Mouse (Mus musculus) MEL (cell line): ENCODE data around the gene Rassf8. TPM values are rescaled to one million over a fixed set of nuclear protein-coding genes. Genes with fewer than 3 reads are reported as not detected.

Experiments
- DNase-seq: peaks from one replicate; pipeline ENCODE4 v3.0.0; 2011; ENCODE audit warnings: low read depth, low spot score
- H3K27ac ChIP-seq: 2 replicates; pipeline ENCODE4 v1.5.1; 2012; ENCODE audit warnings: low read depth, mild to moderate bottlenecking, control low read depth, low read length, moderate library complexity; ENCODE audit not compliant: control insufficient read depth
- H3K27me3 ChIP-seq, 2 experiments: fragments of 150-350 bp in 1 of 2; sonication (generic) in 1 of 2; 2 replicates each; pipeline ENCODE4 v1.6.1; 2012; ENCODE audit warnings: low read length in 2 of 2, mild to moderate bottlenecking in 2 of 2, improper control_type of control experiment in 1 of 2, moderate library complexity in 1 of 2; ENCODE audit not compliant: insufficient read depth in 2 of 2, control insufficient read depth in 1 of 2
- H3K36me3 ChIP-seq, 2 experiments: 2 replicates each; pipeline ENCODE4 v1.6.1; 2012 to 2014; ENCODE audit warnings: low read length in 2 of 2, improper control_type of control experiment in 1 of 2, inconsistent platforms in 1 of 2, mild to moderate bottlenecking in 1 of 2; ENCODE audit not compliant: insufficient read depth in 2 of 2, control insufficient read depth in 1 of 2
- H3K4me1 ChIP-seq, 2 experiments: fragments of 150-350 bp in 1 of 2; sonication (generic) in 1 of 2; 2 replicates each; pipeline ENCODE4 v1.6.1; 2012; ENCODE audit warnings: low read length in 2 of 2, improper control_type of control experiment in 1 of 2, mild to moderate bottlenecking in 1 of 2; ENCODE audit not compliant: insufficient read depth in 2 of 2, control insufficient read depth in 1 of 2
- H3K4me3 ChIP-seq, 2 experiments: fragments of 150-350 bp in 1 of 2; sonication (generic) in 1 of 2; 2 replicates each; pipeline ENCODE4 v1.5.1; 2012; ENCODE audit warnings: low read depth in 2 of 2, low read length in 2 of 2, mild to moderate bottlenecking in 2 of 2, moderate library complexity in 2 of 2, control low read depth in 1 of 2, improper control_type of control experiment in 1 of 2; ENCODE audit not compliant: control insufficient read depth in 1 of 2, insufficient read depth in 1 of 2
- H3K79me2 ChIP-seq: 2 replicates; pipeline ENCODE4 v1.6.1; 2012; ENCODE audit warnings: mild to moderate bottlenecking, low read length, moderate library complexity; ENCODE audit not compliant: control insufficient read depth, poor library complexity, insufficient read depth
- H3K9ac ChIP-seq: 2 replicates; pipeline ENCODE4 v1.6.1; 2012; ENCODE audit warnings: low read depth, mild to moderate bottlenecking, control low read depth, low read length, moderate library complexity; ENCODE audit not compliant: control insufficient read depth, poor library complexity, severe bottlenecking
- H3K9me3 ChIP-seq: fragments of 150-350 bp; sonication (generic); replicated peaks from 2 replicates; pipeline ENCODE4 v1.6.1; 2012; ENCODE audit warnings: mild to moderate bottlenecking, low read length, improper control_type of control experiment, moderate library complexity; ENCODE audit not compliant: insufficient read depth
- BHLHE40 ChIP-seq: IDR thresholded peaks from 2 replicates; pipeline ENCODE4 v1.6.1; 2012; ENCODE audit warnings: low read depth, mild to moderate bottlenecking, inconsistent platforms, low read length, improper control_type of control experiment, borderline replicate concordance
- CHD1 ChIP-seq: IDR thresholded peaks from 2 replicates; pipeline ENCODE4 v1.6.1; 2012; ENCODE audit warnings: low read depth, mild to moderate bottlenecking, inconsistent platforms, low read length, improper control_type of control experiment
- CHD2 ChIP-seq: IDR thresholded peaks from 2 replicates; pipeline ENCODE4 v1.6.1; 2011; ENCODE audit warnings: low read length, improper control_type of control experiment
- CTCF ChIP-seq, 3 experiments: IDR thresholded peaks in 2 of 3; conservative IDR thresholded peaks in 1 of 3; 2 replicates each; pipeline ENCODE4 v1.5.1; 2011 to 2012; ENCODE audit warnings: low read length in 3 of 3, low read depth in 2 of 3, mild to moderate bottlenecking in 2 of 3, improper control_type of control experiment in 1 of 3, inconsistent platforms in 1 of 3, mixed read lengths in 1 of 3, moderate library complexity in 1 of 3; ENCODE audit not compliant: control insufficient read depth in 1 of 3, insufficient read depth in 1 of 3, poor library complexity in 1 of 3, severe bottlenecking in 1 of 3
- E2F4 ChIP-seq: IDR thresholded peaks from 2 replicates; pipeline ENCODE4 v1.6.1; 2011; ENCODE audit warnings: low read depth, low read length, improper control_type of control experiment, borderline replicate concordance
- ELF1 ChIP-seq: IDR thresholded peaks from 2 replicates; pipeline ENCODE4 v1.6.1; 2014; ENCODE audit warnings: low read depth, mild to moderate bottlenecking, inconsistent platforms, low read length, improper control_type of control experiment, moderate library complexity
- EP300 ChIP-seq, 2 experiments: IDR thresholded peaks; 2 replicates each; pipeline ENCODE4 v1.6.1; 2011; ENCODE audit warnings: improper control_type of control experiment in 2 of 2, low read length in 2 of 2, low read depth in 1 of 2, mild to moderate bottlenecking in 1 of 2
- GABPA ChIP-seq: IDR thresholded peaks from 2 replicates; pipeline ENCODE4 v1.6.1; 2012; ENCODE audit warnings: low read depth, mild to moderate bottlenecking, inconsistent platforms, low read length, improper control_type of control experiment, moderate library complexity
- GATA1 ChIP-seq: IDR thresholded peaks from 2 replicates; pipeline ENCODE4 v1.6.1; 2011; ENCODE audit warnings: low read depth, low read length, improper control_type of control experiment
- HCFC1 ChIP-seq: IDR thresholded peaks from 2 replicates; pipeline ENCODE4 v1.6.1; 2012; ENCODE audit warnings: low read depth, mild to moderate bottlenecking, inconsistent platforms, low read length, improper control_type of control experiment, moderate library complexity
- JUND ChIP-seq: IDR thresholded peaks from 2 replicates; pipeline ENCODE4 v1.6.1; 2011; ENCODE audit warnings: low read depth, mild to moderate bottlenecking, improper control_type of control experiment, low read length
- KAT2A ChIP-seq: conservative IDR thresholded peaks from 2 replicates; pipeline ENCODE4 v1.6.1; 2012; ENCODE audit warnings: low read depth, low read length, improper control_type of control experiment, inconsistent platforms
- MAFK ChIP-seq: IDR thresholded peaks from 2 replicates; pipeline ENCODE4 v1.6.1; 2011; ENCODE audit warnings: low read depth, mild to moderate bottlenecking, low read length, improper control_type of control experiment, borderline replicate concordance
- MEF2A ChIP-seq: IDR thresholded peaks from 2 replicates; pipeline ENCODE4 v1.6.1; 2014; ENCODE audit warnings: low read depth, mild to moderate bottlenecking, inconsistent platforms, low read length, improper control_type of control experiment; ENCODE audit not compliant: poor library complexity, insufficient replicate concordance, severe bottlenecking; ENCODE audit errors: extremely low read depth
- MYB ChIP-seq: IDR thresholded peaks from 2 replicates; pipeline ENCODE4 v1.6.1; 2011; ENCODE audit warnings: mild to moderate bottlenecking, low read depth, low read length, improper control_type of control experiment
- MYC ChIP-seq: IDR thresholded peaks from 2 replicates; pipeline ENCODE4 v1.6.1; 2011; ENCODE audit warnings: low read depth, mild to moderate bottlenecking, low read length, improper control_type of control experiment, moderate library complexity
- NELFE ChIP-seq: IDR thresholded peaks from 2 replicates; pipeline ENCODE4 v1.6.1; 2011; ENCODE audit warnings: low read depth, low read length, improper control_type of control experiment
- NRF1 ChIP-seq: IDR thresholded peaks from 2 replicates; pipeline ENCODE4 v1.6.1; 2014; ENCODE audit warnings: low read depth, mild to moderate bottlenecking, inconsistent platforms, low read length, improper control_type of control experiment, moderate library complexity; ENCODE audit not compliant: poor library complexity, insufficient read depth, severe bottlenecking
- POLR2AphosphoS2 ChIP-seq: IDR thresholded peaks from 2 replicates; pipeline ENCODE4 v1.6.1; 2011; ENCODE audit warnings: low read length, improper control_type of control experiment
- POLR2AphosphoS5 ChIP-seq: IDR thresholded peaks from 2 replicates; pipeline ENCODE4 v1.6.1; 2012; ENCODE audit warnings: low read depth, borderline replicate concordance, mild to moderate bottlenecking, inconsistent platforms, low read length, moderate library complexity, mixed read lengths
- RAD21 ChIP-seq: IDR thresholded peaks from 2 replicates; pipeline ENCODE4 v1.6.1; 2011; ENCODE audit warnings: mild to moderate bottlenecking, low read depth, low read length, improper control_type of control experiment
- TAL1 ChIP-seq: IDR thresholded peaks from 2 replicates; pipeline ENCODE4 v1.6.1; 2012; ENCODE audit warnings: mild to moderate bottlenecking, inconsistent platforms, low read length, moderate library complexity, mixed read lengths
- TBP ChIP-seq: IDR thresholded peaks from 2 replicates; pipeline ENCODE4 v1.8.0; 2011; ENCODE audit warnings: low read depth, low read length, improper control_type of control experiment
- TCF12 ChIP-seq: IDR thresholded peaks from 2 replicates; pipeline ENCODE4 v1.6.1; 2014; ENCODE audit warnings: low read depth, mild to moderate bottlenecking, inconsistent platforms, low read length, improper control_type of control experiment, moderate library complexity
- USF2 ChIP-seq, 2 experiments: IDR thresholded peaks; 2 replicates each; pipeline ENCODE4 v1.6.1; 2011 to 2012; ENCODE audit warnings: improper control_type of control experiment in 2 of 2, low read length in 2 of 2, borderline replicate concordance in 1 of 2, inconsistent platforms in 1 of 2, low read depth in 1 of 2, mild to moderate bottlenecking in 1 of 2; ENCODE audit not compliant: insufficient read depth in 1 of 2
- ZC3H11A ChIP-seq: IDR thresholded peaks from 2 replicates; pipeline ENCODE4 v1.6.1; 2012; ENCODE audit warnings: low read depth, mild to moderate bottlenecking, inconsistent platforms, low read length, improper control_type of control experiment
- ZNF384 ChIP-seq: IDR thresholded peaks from 2 replicates; pipeline ENCODE4 v1.6.1; 2012; ENCODE audit warnings: low read depth, mild to moderate bottlenecking, inconsistent platforms, low read length, improper control_type of control experiment
- polyA plus RNA-seq, 2 experiments: library from polyadenylated mRNA; stranded (reverse) in 1 of 2; unstranded in 1 of 2; fragments of >175 nt in 1 of 2; fragments of >200 nt in 1 of 2; gene quantifications; 2 replicates each; pipeline versions ENCODE4 v1.2.1 to v1.2.4; 2012; ENCODE audit warnings: low replicate concordance in 2 of 2, low read depth in 1 of 2; ENCODE audit not compliant: insufficient read length in 2 of 2, insufficient read depth in 1 of 2, missing spikeins in 1 of 2
- total RNA-seq: library from RNA; depleted of rRNA; stranded (reverse); fragments of 300-350 nt; gene quantifications from 2 replicates; pipeline ENCODE4 v1.2.3, GENCODE M21; 2012

The Rassf8 gene
- total and polyA plus RNA-seq, 3 experiments = not detected

DNA sequence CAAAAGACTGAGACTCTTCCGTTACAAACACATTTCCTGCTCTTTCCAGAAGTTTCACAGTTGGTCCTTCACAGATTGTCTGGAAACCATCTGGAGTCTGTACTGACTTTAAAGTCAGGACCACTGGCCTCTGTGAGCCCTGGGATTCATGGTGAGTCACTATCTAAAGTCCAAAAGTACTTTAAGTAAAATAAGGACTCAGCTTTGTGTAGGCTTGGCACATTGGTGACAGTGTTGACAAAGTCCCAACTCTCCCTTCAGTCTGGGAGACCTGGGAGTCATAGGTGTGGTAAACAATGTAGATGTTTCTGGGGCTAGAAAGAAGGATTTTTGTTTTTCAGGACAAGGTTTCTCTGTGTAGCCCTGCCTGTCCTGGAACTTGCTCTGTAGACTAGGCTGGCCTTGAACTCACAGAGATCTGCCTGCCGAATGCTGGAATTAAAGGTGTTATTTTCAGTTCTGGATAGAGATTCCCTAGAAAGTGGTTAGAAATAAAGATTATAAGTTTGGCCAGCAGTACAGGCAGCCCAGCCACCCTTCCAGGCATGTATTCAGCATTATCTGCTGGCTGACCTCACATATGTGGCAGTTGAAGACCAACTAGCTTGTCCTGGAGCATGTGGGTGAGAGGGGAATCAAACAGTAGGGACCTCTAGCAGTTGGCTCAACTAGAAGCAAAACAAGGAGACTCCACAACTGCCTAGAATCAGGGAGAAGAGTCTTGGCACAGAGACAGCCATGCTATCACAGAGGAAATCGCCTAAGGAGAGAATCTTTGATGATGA lies 14.8 kb downstream of the Rassf8 start:
- H3K9me3 ChIP-seq = no peaks in the 10 kb centered on the region
- H3K4me1 ChIP-seq = no peaks in the 10 kb centered on the region
- DNase-seq = no peak
- no peaks in the 10 kb centered on the region for H3K79me2 ChIP-seq
- H3K9ac ChIP-seq = no peak overlapping the region
- H3K27ac ChIP-seq = no peak overlapping the region
- no peaks in the 10 kb centered on the region for H3K36me3 ChIP-seq
- H3K27me3 ChIP-seq = no peaks in the 10 kb centered on the region
- TF ChIP-seq RAD21 (no peak), TBP (no peak), HCFC1 (no peak), ZC3H11A (no peak), CHD2 (no peak), POLR2AphosphoS5 (no peak), NRF1 (no peak), GATA1 (no peak), ZNF384 (no peak), MYB (no peak), USF2 (IDR thresholded peaks at IDR 0.05; ENCODE audit: borderline replicate concordance in 1 of 2, insufficient read depth in 1 of 2, low read depth in 1 of 2, low read length in 2 of 2) (no peak), KAT2A (no peak), MEF2A (no peak), TCF12 (no peak), CHD1 (no peak), JUND (no peak)
- H3K4me3 ChIP-seq = no peak overlapping the region

DNA sequence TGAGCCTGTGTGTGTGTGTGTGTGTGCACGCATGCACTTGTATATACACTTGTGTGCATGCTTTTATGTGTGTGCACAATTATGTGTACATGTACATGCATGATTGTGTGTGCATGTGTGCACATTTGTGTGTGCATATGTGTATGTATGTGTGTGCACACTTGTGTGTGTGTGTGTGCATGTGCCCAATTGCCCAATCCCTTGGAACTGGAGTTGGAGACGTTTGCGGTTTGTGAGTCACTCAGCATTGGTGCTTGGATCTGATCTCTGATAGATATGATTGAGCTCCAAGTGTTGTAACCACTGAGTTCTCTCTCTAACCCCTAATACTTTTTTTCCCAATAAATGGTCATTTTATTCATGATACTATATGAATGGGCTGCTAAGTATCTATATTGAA lies 15.5 kb downstream of the Rassf8 start:
- H3K9ac ChIP-seq = no peak overlapping the region
- H3K4me3 ChIP-seq = no peak overlapping the region
- H3K9me3 ChIP-seq = no peaks in the 10 kb centered on the region
- H3K36me3 ChIP-seq = no peaks in the 10 kb centered on the region
- H3K27ac ChIP-seq = no peak overlapping the region
- no peaks in the 10 kb centered on the region for H3K4me1 ChIP-seq
- DNase-seq = no peak
- TF ChIP-seq POLR2AphosphoS5 (no peak), USF2 (IDR thresholded peaks at IDR 0.05; ENCODE audit: borderline replicate concordance in 1 of 2, insufficient read depth in 1 of 2, low read depth in 1 of 2, low read length in 2 of 2) (no peak), ELF1 (no peak), EP300 (IDR thresholded peaks at IDR 0.05; ENCODE audit: low read depth in 1 of 2, low read length in 2 of 2) (no peak), MYC (no peak), TBP (no peak), NELFE (no peak), TCF12 (no peak), E2F4 (no peak), BHLHE40 (no peak), GABPA (no peak), POLR2AphosphoS2 (no peak), MAFK (no peak), TAL1 (no peak), CTCF (IDR thresholded peaks at IDR 0.05 in 2 of 3, conservative IDR thresholded peaks at IDR 0.05 in 1 of 3; ENCODE audit: control insufficient read depth in 1 of 3, insufficient read depth in 1 of 3, low read depth in 2 of 3, low read length in 3 of 3, poor library complexity in 1 of 3, severe bottlenecking in 1 of 3) (no peak)
- no peaks in the 10 kb centered on the region for H3K79me2 ChIP-seq
- no peaks in the 10 kb centered on the region for H3K27me3 ChIP-seq
